Mouse (Mus musculus) telencephalon, adult 2 months (tissue): ENCODE measurements around the gene Ccdc191.

Source experiments
- DNase-seq: peaks from one replicate; pipeline ENCODE4 v3.0.0-alpha.2; 2011; ENCODE audit warnings: low read depth, low spot score

Gene Ccdc191

DNA sequence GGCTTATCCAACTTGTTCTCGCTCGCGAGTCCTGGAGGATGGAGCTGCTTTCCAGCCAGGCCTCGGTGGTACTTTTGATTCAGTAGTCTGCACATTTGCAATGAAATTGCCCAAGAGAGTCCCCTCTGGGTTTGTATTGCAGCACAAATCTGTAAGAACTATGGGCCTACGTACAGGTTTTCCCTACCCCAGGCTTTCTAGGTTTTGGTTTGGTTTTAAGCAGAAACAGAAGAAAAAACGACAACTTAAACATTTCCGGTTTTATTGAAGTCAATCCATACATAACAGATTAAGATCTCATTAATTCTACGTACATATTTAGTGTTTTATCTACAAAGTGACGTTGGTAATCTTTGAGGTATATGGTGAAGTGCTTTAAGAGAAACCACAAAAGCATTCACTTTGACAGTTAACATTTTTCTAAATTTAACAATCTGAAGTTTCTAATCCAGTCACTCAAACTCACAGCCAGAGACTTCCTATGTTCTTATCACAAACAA lies 90.6 kb downstream of the Ccdc191 start:
- no peak for DNase-seq

DNA sequence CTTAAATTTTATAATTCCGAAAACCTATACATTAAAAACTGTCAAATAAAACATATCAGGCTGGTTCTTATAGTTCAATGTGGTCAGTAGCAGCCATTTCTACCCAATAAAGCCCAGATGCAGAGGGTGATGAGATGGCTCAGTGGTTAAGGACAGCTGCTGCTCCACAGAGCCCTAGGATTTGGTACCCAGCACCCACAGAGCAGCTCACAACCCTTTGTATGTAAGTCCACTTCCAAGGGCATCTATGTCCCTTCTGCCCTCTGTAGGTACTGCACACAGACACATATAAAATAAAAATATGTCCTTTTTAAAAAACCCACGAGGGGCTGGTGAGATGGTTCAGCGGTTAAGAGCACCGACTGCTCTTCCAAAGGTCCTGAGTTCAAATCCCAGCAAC lies 96.7 kb downstream of the Ccdc191 start:
- DNase-seq: no peak

DNA sequence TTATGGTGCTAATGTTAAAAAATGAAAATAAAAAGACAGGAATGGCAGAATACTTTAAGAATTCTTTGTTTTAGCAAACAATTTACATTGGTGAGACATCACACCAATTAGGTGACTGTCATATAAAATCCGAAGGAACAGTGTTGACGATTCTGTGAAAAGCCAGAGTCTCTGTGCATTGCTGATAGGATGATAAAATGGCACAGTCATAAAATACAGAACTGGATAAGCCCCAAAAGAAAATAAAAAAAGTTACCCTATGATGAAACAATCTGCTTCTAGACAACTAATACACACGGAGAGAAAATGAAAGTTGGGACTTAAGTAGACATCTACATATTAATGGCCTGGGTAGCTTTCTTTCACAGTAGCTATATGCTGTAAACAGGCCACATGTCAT lies 105.0 kb downstream of the Ccdc191 start:
- no peak for DNase-seq

DNA sequence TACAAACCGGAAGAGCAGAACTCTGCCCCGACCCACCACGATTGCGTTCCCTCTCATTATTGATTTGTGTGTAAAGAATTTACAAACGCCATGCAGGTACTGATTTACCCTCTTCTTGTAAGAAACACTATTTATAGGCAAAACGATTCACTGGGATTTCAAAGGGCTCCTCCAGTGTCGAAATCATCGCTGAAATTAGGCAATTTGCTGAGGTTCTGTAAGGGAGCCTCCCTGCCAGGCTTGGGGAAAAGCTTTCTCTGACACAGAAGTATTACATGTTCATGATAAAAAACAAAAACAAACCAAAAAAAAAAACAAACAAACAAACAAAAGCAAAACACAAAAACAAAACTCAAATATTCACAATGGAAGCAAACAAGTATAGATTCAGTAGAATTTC lies 109.5 kb downstream of the Ccdc191 start:
- DNase-seq: no peak

GRCm38 (mm10) chr16:43999541-43999940 lies 109.9 kb downstream of the Ccdc191 start:
- no peak for DNase-seq

DNA sequence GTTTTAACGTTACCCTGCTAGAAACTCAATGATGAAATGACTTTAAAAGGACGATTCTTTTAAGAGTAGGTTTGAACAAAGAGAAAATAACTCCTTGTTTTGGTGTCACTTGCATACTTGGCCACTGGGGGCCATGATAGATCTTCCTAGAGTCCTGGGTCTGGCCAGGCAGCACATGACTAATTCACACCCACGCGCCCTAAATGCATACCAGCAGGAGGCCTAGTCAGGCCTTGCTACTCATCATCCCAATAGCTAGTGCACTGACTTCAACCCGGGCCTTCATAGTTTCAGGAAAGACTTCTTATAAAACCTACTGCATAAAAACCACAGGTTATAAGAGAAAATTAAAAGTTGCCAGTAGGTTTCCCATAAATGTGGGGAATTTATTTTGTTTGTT lies 112.5 kb downstream of the Ccdc191 start:
- DNase-seq: no peak

- DNase-seq: no peak
Observed at GRCm38 (mm10) chr16:44011010-44011409, 121.4 kb downstream of the Ccdc191 start.
